Mouse (Mus musculus) lung, adult 2 months (tissue): ENCODE measurements around the gene Pld6. TPM values are rescaled to one million over a fixed set of nuclear protein-coding genes. Genes with fewer than 3 reads are reported as not detected.

Source experiments
- DNase-seq: peaks from one replicate; pipeline ENCODE4 v3.0.0; 2022
- H3K4me1 ChIP-seq: fragments of 200-500 bp; 2 replicates; pipeline ENCODE4 v1.6.1; 2011; ENCODE audit warnings: low read length; ENCODE audit not compliant: control insufficient read depth, insufficient read depth
- H3K4me3 ChIP-seq: fragments of 200-500 bp; replicated peaks from 2 replicates; pipeline ENCODE3; 2011; ENCODE audit warnings: low read depth, mild to moderate bottlenecking, control low read depth, low read length; ENCODE audit errors: extremely low read depth
- CTCF ChIP-seq: fragments of 200-500 bp; IDR thresholded peaks from 2 replicates; pipeline ENCODE4 v1.5.1; 2011; ENCODE audit warnings: mild to moderate bottlenecking, low read length, control low read depth; ENCODE audit not compliant: insufficient read depth
- POLR2A ChIP-seq: fragments of 200-500 bp; IDR thresholded peaks from 2 replicates; pipeline ENCODE4 v1.6.1; 2011; ENCODE audit warnings: low read depth, mild to moderate bottlenecking, control low read depth, low read length, borderline replicate concordance; ENCODE audit errors: extremely low read depth
- WGBS: fragments of 180-500 bp; shearing (Covaris S2); methylation state at CpG from one replicate; pipeline ENCODE4 v1.1.7; 2018; 5-methylcytosine and 5-hydroxymethylcytosine counted together
- polyA plus RNA-seq: library from polyadenylated mRNA; depleted of rRNA; stranded (reverse); fragments of >200 nt; gene quantifications from 2 replicates; pipeline ENCODE4 v1.2.3, GENCODE M21; 2012

The Pld6 gene
- polyA plus RNA-seq, 1 experiment: 2.0 TPM

- H3K4me1 ChIP-seq: peaks cover 8% of the 10 kb centered on the region
- no peak overlapping the region for H3K4me3 ChIP-seq
- TF ChIP-seq POLR2A (no peak), CTCF (no peak)
- no peak for DNase-seq
- WGBS: 60% methylated on average over 9 of the region's 9 CpGs
These were observed 29.1 kb downstream of the Pld6 start for GRCm38 (mm10) chr11:59758191-59758985.

GRCm38 (mm10) chr11:59756351-59756750, 31.1 kb downstream of the Pld6 start:
- no peak for TF ChIP-seq POLR2A
- no peak for TF ChIP-seq CTCF
- no peak overlapping the region for H3K4me3 ChIP-seq
- H3K4me1 ChIP-seq: peaks cover 8% of the 10 kb centered on the region
- 82% methylated on average over 4 of the region's 4 CpGs for WGBS
- DNase-seq: no peak

DNA sequence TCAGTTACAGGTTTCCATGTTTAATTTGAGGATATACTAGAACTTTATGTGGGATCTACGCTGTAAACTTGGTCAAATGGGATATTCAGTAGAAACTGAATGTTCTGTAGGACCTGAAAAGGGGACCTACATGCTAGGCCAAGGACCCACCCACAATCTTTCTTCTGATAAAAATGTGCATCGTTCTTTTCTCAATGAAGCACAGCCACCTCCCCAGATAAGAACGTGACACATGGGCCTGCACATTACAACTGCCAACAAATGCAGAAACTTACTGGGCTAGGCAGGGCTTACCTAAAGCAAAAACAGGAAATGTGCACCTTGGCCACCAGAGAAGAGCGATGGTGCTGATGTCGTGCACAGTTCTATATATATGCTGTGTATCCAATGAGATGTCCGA, 32.9 kb downstream of the Pld6 start:
- DNase-seq: no peak
- peaks cover 8% of the 10 kb centered on the region for H3K4me1 ChIP-seq
- 86% methylated on average over 6 of the region's 6 CpGs for WGBS
- no peak overlapping the region for H3K4me3 ChIP-seq
- TF ChIP-seq CTCF: no peak
- no peak for TF ChIP-seq POLR2A

- DNase-seq: no peak
- TF ChIP-seq CTCF (no peak), POLR2A (no peak)
- Histone ChIP-seq H3K4me3 (no peak overlapping the region), H3K4me1 (no peaks in the 10 kb centered on the region)
- WGBS: 83% methylated on average over 3 of the region's 3 CpGs
These were observed 38.4 kb downstream of the Pld6 start for GRCm38 (mm10) chr11:59749050-59749449.

GRCm38 (mm10) chr11:59746614-59747013, 40.8 kb downstream of the Pld6 start:
- 68% methylated on average over 2 of the region's 2 CpGs for WGBS
- Histone ChIP-seq H3K4me3 (no peak overlapping the region), H3K4me1 (no peaks in the 10 kb centered on the region)
- TF ChIP-seq CTCF (peak; percentile 63), POLR2A (no peak)
- peak; percentile 48 for DNase-seq

GRCm38 (mm10) chr11:59745851-59746250, 41.6 kb downstream of the Pld6 start:
- 59% methylated on average over 5 of the region's 5 CpGs for WGBS

DNA sequence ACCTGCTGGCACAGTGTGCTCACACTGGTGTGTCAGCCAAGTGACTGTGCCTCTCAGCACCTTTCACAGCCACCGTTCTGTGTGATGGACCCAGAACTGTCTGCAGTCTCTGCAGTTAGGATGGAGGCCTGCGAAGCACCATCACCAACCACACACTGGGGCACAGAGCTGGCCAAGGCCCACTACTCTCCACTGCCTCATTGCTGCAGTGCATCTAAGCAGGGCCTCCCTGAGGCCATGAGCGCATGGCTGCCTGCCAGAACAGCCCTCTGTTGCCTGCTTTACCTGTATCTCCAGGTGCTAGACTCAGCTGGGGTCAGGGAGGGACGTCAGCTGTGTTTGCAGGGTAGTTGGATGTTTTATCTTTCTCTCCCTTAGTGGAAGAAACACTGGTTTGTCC, 43.1 kb downstream of the Pld6 start:
- WGBS: 87% methylated on average over 4 of the region's 4 CpGs
- no peak overlapping the region for H3K4me3 ChIP-seq
- TF ChIP-seq POLR2A: no peak
- DNase-seq: no peak
- no peaks in the 10 kb centered on the region for H3K4me1 ChIP-seq

More at GRCm38 (mm10) chr11:59745851-59746250, 41.6 kb downstream of the Pld6 start:
- Histone ChIP-seq H3K4me3 (no peak overlapping the region), H3K4me1 (no peaks in the 10 kb centered on the region)
- no peak for TF ChIP-seq POLR2A
- no peak for TF ChIP-seq CTCF
- DNase-seq: no peak

- TF ChIP-seq POLR2A (no peak), CTCF (no peak)
- no peak for DNase-seq
- no peak overlapping the region for H3K4me3 ChIP-seq
- no peaks in the 10 kb centered on the region for H3K4me1 ChIP-seq
- 95% methylated on average over 1 of the region's 1 CpGs for WGBS
These were observed 43.7 kb downstream of the Pld6 start for GRCm38 (mm10) chr11:59743712-59744111.

DNA sequence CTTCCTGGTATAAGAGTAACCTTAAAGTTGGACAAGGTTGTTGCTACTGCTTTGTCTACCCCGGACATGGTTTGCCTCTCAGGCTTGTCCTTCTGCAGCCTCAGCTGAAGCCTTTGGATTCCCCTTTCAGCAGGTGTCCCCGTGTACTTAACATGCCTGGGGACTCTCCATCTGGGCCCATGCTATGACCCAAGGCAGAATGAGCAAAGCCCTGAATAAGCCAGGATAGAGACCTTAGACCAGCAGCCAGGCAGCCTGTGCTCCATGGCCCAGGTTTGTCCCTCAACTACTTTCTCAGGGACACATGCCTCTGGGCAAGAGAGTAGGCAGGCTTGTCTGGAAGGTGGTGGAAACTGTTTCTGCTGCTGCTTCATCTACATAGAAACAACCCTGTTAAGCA, 44.1 kb downstream of the Pld6 start:
- no peak for TF ChIP-seq POLR2A
- no peak for TF ChIP-seq CTCF
- H3K4me3 ChIP-seq: no peak overlapping the region
- no peak for DNase-seq
- H3K4me1 ChIP-seq: no peaks in the 10 kb centered on the region
- 93% methylated on average over 2 of the region's 2 CpGs for WGBS

- Histone ChIP-seq H3K4me3 (no peak overlapping the region), H3K4me1 (no peaks in the 10 kb centered on the region)
- TF ChIP-seq CTCF (no peak), POLR2A (no peak)
- DNase-seq: no peak
- WGBS: 83% methylated on average over 5 of the region's 5 CpGs
These were observed 45.5 kb downstream of the Pld6 start for GRCm38 (mm10) chr11:59741915-59742314.

- H3K4me1 ChIP-seq: no peaks in the 10 kb centered on the region
- WGBS: 70% methylated on average over 2 of the region's 2 CpGs
- TF ChIP-seq CTCF: no peak
- TF ChIP-seq POLR2A: no peak
- no peak for DNase-seq
- H3K4me3 ChIP-seq: no peak overlapping the region
These were observed 47.4 kb downstream of the Pld6 start for GRCm38 (mm10) chr11:59739996-59740395.
